Mouse (Mus musculus): ENCODE measurements around the gene Nebl.

DNA sequence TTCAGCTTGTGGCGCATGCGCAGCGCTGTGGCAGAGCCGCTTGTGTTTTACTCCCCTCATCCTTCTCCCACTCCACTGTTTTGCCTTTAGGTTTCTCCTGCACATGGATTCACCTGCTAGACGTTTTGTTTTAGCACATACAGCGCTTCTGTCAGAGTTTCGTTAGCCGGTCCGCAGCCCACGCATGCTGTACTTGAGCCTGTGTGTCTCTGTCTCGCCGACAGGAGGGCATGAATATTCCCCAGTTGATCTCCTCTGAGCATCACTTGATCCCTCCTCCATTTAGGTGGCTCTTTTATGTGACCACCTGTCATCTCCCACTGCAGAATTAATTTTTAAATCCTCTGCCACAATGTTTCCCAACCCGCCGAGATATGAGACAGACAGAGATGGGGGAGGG lies 16.6 kb downstream of the Nebl start:
- TF ChIP-seq POLR2AphosphoS2 (IDR thresholded peaks at IDR 0.05; ENCODE audit: insufficient read length, low read depth) (no peak), TCF12 (IDR thresholded peaks at IDR 0.05; ENCODE audit: insufficient read depth, poor library complexity, severe bottlenecking) (no peak)

Data from myocyte (in vitro differentiated cells).